Mouse (Mus musculus) urinary bladder, adult 2 months (tissue): ENCODE results near the gene Il20. TPM values are rescaled to one million over a fixed set of nuclear protein-coding genes. Genes with fewer than 3 reads are reported as not detected.

Experiments
- DNase-seq: peaks from one replicate; pipeline ENCODE4 v3.0.0; 2022; ENCODE audit warnings: low spot score
- polyA plus RNA-seq: library from polyadenylated mRNA; depleted of rRNA; stranded (reverse); fragments of >200 nt; gene quantifications from 2 replicates; pipeline ENCODE4 v1.2.3, GENCODE M21; 2012; rRNA removed

The Il20 gene
- not detected in 2 replicates for polyA plus RNA-seq

DNA sequence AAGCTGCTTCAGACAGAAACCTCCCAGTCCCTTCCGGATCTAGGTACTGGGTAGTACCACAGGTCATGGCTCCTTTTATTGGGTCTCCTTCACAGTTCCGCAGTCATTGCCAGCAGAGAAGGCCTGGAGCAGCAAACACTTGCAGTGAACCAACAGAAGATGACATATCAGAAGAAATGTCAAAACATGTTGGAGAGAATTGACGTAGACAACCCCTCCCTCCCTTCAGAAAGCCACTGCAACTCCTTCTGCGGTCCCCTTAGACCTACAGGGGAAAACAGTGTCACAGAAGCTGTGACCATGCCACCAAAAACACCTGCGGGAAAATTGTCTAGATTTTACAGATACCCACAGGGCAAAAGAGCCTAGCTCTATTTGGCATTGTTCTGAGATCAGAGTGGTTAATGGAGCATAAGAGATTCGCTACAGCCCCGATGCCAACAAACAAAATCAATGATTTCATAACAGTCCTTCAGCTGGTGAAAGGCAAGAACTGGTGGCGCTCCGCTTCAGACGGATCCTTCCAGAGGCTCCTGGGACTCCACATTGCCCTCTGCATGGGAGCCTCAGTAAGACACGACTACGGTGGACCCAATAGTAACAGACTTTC, at the start of gene Il20:
Gene Il20 (minus strand): TSS at position 51 of the 610 bp plus-strand sequence.
- no peak for DNase-seq

DNA sequence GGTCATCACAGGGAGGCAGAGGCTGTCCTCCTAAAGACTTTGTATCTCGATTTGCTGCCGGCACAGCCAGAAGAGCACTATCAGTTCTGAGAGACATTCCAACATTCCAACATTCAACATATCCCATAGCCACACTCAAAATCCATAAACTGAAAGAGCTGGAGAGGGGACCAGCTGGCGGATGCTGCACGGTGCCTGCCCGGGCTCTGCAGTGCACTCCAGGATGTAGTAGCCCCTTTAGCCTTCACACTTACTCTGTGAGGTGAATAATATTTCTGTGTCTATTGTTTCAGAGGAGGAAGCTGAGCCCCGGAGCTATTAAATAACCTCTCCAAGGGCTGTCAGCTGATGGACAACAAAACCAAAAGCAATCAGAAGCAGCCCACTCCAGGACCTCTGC, 35.7 kb upstream of the Il20 start:
- no peak for DNase-seq

DNA sequence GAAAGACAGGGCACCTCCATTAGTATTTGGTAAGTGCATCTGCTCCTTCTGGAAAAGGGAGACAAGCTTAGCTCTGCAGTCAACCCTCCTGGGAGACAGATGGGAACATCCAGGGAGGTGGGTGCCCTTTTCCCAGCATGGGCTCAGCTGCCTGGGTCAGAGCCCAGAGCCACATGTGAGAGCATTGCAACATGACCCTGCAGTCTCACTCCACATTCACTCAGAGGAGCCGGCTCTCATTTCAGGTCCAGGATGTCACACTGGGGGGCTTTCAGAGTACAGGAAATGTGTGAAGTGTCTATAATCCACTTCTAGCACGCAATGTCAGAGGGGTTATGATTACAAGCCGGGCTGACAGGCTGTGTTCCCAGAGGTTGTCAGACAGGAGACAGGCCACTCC, 30.6 kb upstream of the Il20 start:
- DNase-seq, result no peak

DNA sequence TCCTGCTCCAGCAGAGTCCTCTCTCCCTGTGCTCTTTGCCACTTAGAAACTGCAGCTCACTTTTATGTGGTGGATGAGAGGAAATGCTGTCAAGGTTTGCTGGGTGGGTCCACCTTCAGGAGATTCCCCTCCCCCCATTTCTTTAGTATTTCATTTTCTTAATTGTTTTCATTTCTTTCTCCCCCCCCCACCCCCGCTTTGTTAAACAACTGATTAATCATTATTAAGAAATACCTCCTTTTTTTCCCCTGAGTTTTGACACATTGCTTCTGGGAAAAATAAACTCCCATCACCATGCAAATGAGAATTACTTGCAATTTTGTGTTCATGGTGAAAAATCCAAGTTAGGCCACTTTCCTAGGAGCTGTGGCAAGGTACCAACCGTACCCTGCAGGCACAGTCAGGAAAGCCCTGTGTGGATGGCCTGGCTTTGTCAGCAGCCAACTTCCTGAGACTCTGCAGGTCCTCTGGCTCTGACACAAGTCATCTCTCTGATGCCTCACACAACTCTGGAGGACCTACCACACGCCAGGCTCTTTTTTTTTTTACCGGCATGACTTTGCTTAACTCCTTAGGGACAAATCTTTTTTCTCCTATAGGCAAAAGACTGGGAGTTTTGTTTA, 28.9 kb upstream of the Il20 start, which contains the start of gene Il19:
Gene Il19 (minus strand): TSS at position 51 of the 623 bp plus-strand sequence.
- no peak for DNase-seq

DNA sequence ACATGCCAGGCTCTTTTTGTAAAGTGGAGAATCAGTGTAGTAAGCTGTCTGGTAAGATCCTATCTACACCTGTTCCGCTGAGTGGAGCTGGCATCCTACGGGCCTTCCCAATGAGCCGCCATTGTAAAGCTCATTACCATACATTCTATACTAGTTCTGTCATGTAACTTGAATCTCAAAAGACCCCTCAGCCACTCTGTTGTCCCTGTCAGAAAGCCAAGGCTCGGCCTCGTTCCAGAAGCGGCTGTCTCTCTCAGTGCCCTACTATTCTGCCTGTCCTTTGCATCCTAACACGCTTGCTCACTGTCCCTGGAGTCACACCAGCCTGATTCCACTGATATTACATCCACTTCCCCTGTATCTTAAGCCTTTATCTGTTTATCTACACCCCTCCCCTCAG, 26.9 kb upstream of the Il20 start:
- DNase-seq, result no peak

DNA sequence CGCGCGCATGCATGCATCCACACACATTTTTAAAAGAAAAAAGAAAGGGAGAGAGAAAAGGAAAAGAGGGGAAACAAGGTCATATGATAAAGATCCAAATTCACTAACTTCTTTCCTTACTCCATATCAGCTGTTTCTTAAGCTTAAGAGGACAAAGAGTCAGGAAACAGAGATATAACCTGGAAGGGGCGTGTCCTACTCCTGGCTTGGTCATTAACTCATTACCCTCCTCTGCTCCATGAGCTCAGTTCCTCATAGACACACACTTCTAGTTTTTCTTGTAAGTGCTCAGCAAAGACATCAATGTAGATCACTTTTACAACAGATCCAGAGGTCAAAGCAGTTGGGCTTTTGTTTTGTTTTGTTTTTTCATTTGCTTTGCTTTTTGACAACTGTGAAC, 25.9 kb upstream of the Il20 start:
- no peak for DNase-seq

DNA sequence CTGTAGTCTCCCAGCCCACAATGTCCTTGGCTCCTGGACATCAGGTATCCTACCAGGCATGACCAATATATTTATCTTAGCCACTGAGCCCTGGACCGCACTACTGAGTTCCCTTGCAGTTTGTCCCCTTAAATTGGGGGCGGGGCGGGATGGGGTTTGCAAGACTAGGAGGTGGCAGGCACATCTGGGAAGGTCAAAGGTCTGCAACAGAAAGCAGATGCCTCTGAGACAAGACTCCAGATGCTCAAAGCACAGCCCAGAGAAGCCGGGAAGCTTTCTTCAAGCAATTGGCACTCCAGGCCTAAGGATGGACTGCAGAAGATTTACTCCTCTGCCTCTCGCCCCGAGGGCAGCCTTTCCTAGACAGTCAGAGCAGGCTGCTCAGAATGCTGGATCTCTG, 25.1 kb upstream of the Il20 start:
- no peak for DNase-seq

DNA sequence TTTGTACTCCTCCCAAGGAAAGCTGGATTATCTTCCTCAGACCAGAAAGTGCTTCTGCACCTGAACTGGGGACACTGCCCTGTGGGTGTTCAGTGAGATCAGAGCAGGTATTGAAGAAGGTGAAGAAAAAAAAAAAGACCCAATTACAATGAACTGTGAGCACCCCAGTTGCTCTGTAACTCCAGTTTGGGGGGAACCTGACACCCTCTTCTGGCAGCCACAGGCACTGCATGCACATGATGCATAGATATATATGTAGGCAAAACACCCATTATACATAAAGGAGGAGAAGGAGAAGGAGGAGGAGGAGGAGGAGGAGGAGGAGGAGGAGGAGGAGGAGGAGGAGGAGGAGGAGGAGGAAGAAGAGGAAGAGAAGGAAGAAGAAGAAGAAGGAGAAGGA, 15.2 kb upstream of the Il20 start:
- no peak for DNase-seq

DNA sequence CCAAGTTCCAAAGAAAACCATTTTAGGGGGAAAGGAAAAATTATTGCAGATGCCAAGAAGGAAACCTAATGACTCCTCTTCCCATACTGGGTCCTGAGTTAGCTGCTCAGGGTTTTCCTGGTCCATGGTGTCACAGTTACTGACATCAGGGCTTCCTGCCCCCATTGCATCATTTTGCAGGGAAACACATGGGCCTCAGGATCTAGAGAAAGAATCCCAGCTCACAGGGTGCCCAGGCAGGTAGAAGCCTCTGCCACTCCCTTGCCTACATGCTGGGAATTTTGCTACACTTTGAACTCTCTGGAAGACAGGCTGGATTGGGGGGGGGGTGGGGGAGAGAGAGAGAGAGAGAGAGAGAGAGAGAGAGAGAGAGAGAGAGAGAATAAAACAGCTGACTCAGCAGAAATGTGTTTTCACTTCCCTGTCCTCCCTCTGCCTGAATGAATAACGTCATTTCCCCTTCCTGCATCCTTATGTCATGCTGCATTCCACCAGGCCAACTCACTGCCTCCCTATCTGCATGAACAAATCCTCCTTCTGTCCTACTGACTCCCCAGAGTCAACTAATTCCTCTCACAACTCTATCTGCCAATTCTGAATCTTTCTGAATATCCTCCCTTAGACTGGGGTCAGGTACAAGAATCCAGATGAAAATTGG, 7.2 kb upstream of the Il20 start:
- DNase-seq, result no peak

DNA sequence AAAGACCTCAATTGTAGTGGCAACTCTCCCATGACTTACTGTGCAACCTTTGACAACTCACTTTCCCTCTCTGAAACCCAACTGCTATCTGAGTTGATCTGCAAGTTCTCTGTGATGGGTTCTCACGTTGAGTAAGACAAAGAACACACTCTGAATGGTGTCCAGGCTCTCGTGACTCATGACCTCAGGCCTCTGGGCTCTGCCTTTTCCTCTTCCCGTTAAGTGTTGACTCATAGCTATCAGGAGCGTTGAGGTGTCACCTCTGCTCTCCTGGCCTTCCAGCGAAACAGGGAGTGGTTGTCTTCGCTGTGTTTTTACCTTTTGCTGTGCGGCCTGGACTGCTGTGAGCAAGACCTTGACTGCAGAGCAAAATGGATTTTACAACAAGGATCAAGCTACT, 8.7 kb downstream of the Il20 start:
- DNase-seq, result no peak

DNA sequence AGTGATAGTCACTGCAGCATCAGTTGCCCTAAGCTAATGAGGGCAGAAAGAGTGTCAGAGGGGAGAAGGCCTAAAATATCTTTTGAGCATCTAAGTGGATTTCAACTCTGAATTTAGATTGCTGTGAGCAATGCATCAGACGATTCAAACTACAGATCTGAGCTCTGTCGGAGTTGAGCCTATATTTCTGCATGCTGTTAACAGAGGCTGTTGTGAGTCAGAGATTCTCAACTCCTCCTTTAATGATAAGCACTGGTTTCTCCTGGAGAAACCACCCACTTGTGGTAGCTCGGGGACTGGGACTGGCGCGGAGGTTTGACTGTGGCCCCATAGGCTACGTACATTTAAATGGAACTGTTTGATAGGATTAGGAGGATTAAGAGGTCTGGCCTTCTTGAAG, 16.8 kb downstream of the Il20 start:
- no peak for DNase-seq

DNA sequence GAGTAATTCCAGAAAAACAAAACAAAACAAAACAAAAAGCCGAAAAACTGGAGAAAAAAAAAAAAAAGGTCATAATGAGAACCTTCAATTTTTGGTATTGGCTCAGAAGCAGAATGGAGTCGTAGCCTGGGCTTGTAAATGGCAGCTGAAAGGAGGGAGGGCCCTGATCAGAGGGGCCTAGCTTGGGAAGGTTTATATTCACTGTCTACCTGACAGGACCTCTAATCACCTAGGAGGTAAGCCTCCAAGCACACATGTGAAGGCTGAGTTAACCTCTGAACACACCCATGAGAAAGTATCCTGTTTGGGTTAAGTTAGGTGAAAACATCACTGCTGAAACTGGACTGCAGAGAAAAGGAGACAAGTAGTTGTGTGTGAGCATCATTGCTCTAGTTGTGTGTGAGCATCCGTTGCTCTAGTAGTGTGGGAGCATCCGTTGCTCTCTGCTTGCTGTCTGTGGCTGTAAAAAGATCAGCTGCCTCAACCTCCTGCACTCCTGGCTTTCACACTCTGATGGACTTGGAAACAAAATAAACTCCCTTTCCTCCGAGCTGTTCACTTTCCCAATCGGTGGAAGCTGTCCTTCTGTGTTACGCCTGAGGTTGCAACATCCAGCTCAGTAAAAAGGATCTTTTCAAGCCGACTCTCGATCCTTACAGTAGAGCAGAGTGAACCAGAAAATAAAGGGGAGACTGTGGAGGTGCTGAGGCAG, 17.8 kb downstream of the Il20 start:
- no peak for DNase-seq

DNA sequence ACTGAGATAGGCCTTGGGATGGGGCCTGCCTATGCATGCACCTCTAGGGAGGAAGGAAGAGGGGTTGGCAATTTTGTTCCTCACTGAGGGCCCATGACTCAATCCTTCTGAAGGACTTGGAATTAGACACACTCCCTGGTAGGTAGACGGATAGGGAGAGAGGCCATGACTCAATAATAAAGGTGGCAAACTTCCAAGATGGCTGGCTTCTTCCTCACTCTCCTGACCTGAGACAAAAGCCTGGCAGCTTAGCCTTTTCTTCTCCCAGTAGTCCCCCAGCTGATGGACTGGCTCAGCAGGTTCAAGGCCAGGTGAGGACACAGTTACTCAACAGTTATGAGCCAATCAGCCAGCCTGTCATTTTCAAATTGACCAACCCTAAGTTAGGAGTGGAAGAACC, 18.8 kb downstream of the Il20 start:
- DNase-seq, result no peak

DNA sequence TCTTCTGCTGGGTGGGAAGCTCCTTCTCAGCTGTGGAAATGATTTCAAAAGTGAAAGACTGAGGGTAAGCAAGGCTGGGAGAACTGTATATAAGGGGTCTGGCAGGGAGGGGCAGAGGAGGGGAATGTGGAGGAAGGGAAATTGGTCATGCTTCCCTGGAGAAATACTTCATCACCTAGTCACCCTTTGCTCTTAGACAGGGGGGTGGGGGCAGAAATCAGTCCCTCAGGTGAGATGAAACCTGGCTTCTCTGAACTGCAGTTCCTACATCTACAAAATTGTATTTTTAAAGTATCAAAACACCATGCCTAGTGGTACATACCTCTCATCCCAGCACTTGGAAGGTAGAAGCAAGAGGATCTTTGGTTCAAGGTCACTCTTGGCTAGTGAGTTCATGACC, 23.9 kb downstream of the Il20 start, which contains the start of gene Il24:
Gene Il24 (minus strand): TSS at position 101 of the 400 bp plus-strand sequence.
- DNase-seq, result no peak

DNA sequence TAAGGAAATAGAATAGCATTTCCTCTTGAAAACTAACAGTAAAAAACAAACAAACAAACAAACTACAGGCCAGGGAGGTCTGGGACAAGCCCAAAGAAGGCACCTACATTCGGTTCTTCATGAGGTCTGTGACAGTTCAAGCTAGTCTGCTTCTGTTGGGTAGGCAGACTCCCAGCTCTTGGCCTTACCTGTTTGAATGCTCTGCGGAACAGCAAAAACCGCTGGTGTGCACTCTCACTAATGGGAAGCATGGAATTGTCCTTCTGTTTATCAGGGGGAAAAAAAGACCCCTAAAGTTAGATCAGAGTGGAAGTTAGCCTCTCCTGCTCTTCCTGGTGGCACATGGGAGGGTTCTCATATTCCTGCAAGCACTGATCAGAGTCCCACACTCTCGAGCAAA, 28.1 kb downstream of the Il20 start:
- no peak for DNase-seq

DNA sequence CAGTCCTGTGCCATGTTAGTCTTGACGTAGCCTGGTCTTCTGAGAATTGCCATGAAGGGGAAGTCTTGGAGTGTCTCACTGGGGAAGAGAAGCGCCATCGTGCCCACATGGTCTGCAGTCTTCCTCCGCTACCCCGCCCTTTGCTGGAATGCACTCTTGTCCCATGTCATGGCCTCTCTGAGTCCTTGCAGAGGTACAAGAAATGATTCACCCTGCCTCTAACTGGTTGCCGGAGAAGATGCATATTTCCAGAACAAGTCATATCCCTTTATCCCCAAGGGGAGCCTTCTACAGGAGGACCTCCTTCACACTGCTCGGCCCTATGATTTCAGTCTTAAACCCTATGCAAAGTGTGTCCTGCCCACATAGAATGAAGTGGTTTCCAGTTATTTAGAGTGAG, 31.3 kb downstream of the Il20 start:
- DNase-seq, result no peak

DNA sequence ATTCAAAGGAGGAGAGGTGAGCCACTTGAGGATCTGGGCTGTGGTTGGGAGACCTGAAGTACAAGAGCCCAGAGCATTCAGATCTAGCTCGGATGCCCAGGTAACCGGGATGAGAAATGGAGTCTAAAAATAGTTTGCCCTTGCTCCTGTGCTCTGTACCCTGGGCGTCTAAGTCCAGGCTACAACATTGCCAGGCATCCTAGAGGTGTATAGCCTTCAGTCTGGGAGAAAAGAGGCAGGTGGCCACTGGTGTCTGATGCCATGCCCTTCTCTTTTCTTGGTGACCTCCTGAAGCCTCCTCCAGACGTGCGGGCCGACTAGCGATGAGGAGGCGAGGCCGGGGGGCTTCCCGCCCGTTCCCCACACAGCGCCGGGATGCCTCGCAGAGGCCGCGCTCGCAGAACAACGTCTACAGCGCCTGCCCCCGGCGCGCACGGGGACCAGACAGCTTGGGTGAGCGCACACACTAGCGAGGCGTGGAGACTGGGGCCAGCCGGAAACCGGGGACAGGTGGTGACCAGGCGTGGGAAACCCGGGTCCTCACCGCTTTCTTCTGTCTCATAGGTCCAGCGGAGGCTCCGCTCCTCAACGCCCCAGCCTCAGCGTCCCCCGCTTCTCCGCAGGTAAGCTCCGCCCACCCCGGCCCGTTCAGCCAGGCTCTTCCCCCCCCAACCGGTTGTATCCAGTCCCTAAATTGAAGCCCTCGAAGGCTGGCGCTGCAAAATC, 33.2 kb downstream of the Il20 start:
- DNase-seq, result peak; percentile 29

DNA sequence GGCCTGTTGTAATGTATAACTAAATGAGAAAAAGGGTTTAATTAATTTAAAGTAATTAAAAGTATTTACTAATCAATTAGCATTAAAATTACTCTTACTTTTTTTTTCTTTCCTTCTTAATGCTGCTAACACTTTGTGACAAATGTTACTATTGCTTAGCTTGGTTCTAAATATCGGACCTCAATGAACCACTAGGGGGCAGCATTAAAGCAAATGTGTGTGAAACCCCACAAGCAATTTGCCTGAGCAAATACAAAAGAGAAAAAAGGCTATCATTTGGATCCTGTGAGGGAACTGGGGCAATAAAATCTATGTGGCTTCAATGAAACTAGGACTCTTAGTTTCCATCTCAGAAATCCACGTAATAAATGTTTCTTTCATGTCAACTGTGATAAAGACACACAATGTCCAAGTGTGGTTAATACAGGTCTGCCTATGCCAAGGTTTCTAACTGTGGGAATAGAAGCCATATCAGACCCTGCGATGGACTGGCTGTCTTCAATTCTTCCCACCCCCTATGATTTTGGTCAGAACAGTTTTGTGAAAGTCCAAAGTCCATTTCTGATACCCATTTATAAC, 34.2 kb downstream of the Il20 start:
- no peak for DNase-seq

DNA sequence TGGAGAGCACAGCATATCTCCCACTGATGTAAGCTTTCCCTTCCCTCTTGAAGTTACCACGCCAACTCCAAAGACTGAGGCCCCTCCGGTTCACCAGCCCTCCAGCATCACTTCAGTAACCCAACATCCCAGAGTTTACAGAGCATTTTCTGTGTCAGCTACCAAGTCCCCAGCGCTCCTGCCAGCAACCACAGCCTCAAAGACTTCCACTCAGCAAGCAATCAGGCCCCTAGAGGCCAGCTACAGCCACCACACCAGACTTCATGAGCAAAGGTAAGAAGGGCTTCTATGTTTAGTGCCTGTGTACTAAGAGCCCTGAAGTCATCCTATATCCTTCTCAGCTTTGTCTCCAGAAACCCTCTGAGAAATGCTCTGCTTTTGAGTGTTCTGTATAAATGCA, 35.3 kb downstream of the Il20 start:
- no peak for DNase-seq

DNA sequence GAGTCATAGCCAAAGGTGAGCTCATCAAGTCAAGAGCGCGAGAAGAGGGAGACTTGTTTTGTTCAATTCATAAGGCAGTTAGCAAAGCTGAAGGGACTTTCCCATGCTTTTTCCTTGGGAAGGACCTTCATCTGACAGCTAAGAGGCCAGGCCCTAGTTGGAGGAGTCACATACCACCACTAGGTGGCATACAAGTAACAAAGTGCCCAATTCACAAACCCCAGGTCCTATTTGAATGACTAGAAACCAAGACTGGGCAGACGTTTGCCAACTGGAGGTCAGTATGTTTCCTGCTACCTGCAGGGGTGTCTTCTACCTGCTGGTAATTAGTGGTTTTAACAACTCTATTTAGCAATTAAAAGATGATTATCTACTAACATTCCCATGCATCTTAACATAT, 36.1 kb downstream of the Il20 start:
- DNase-seq, result no peak

DNA sequence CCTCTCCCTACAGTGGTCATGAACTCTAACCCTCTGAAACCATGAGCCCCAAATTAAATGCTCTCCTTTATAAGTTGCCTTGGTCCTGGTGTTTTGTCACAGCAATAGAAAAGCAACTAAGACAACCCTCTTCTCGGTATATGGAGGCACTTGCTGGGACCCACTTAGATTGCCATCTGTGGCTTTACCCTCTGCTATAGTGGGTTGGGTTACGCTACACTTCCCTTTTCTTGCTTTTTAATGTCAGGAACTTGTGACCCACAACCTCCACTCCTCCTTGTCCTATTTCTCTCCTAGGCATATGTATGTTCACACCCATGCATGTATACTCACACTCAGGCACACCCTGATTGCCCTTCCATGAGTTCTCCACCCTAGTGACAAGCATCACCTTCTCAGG, 38.3 kb downstream of the Il20 start:
- DNase-seq, result no peak
